Mouse (Mus musculus): ENCODE measurements around the gene AC109138.7. TPM values are rescaled to one million over a fixed set of nuclear protein-coding genes. Genes with fewer than 3 reads are reported as not detected.

AC109138.7 gene
- total and polyA plus RNA-seq, 3 experiments: not detected

- H3K27ac ChIP-seq: peak overlapping the region; percentile 59; the same call in 1 of the 2 replicates
- no peaks in the 10 kb centered on the region for H3K36me3 ChIP-seq (ENCODE audit: control insufficient read depth, insufficient read depth, low read length)
- H3K27me3 ChIP-seq (ENCODE audit: control insufficient read depth, insufficient read depth, low read length): no peaks in the 10 kb centered on the region
- no peak overlapping the region for H3K9ac ChIP-seq (ENCODE audit: low read depth, low read length)
- peaks cover 10% of the 10 kb centered on the region for H3K4me1 ChIP-seq (ENCODE audit: control insufficient read depth, insufficient read depth, low read length)
- no peak for TF ChIP-seq EP300 (IDR thresholded peaks at IDR 0.05; ENCODE audit: insufficient read depth, low read depth, low read length)
- no peak for TF ChIP-seq POLR2A (IDR thresholded peaks at IDR 0.05; ENCODE audit: insufficient read depth, low read depth, low read length)
- no peak for TF ChIP-seq CTCF (IDR thresholded peaks at IDR 0.05)
- H3K79me2 ChIP-seq (replicated peaks; ENCODE audit: control insufficient read depth, insufficient read depth, low read length): no peaks in the 10 kb centered on the region
- 80% methylated on average over 9 of the region's 9 CpGs for WGBS
- no peak overlapping the region for H3K4me3 ChIP-seq
- intact Hi-C loops (cut with DNase I): loop anchor here (2.0 to 5.0 kb wide), 4 partner anchors 59 to 212 kb away; partner anchors contain the start of gene Aip
- no peak for DNase-seq
Observed at GRCm38 (mm10) chr19:4229451-4230076, 15.4 kb downstream of the AC109138.7 start.

- H3K36me3 ChIP-seq (ENCODE audit: control insufficient read depth, insufficient read depth, low read length): no peaks in the 10 kb centered on the region
- intact Hi-C loops (cut with DNase I): no loop called here
- WGBS: 46% methylated on average over 8 of the region's 8 CpGs
- no peaks in the 10 kb centered on the region for H3K27me3 ChIP-seq (ENCODE audit: control insufficient read depth, insufficient read depth, low read length)
- DNase-seq: peak in 1 of 2 experiments; percentile 41
- no peaks in the 10 kb centered on the region for H3K79me2 ChIP-seq (replicated peaks; ENCODE audit: control insufficient read depth, insufficient read depth, low read length)
- H3K27ac ChIP-seq: peak overlapping the region; percentile 59
- TF ChIP-seq CTCF (IDR thresholded peaks at IDR 0.05) (no peak), EP300 (IDR thresholded peaks at IDR 0.05; ENCODE audit: insufficient read depth, low read depth, low read length) (no peak), POLR2A (IDR thresholded peaks at IDR 0.05; ENCODE audit: insufficient read depth, low read depth, low read length) (no peak)
- H3K4me1 ChIP-seq (ENCODE audit: control insufficient read depth, insufficient read depth, low read length): peaks cover 10% of the 10 kb centered on the region
- no peak overlapping the region for H3K4me3 ChIP-seq
- H3K9ac ChIP-seq (ENCODE audit: low read depth, low read length): no peak overlapping the region
Observed at GRCm38 (mm10) chr19:4230415-4230814, 16.3 kb downstream of the AC109138.7 start.

GRCm38 (mm10) chr19:4231253-4232185 lies 17.4 kb downstream of the AC109138.7 start, which contains the start of gene Pold4:
Gene Pold4, plus strand, starts transcription at chr19:4231899.
- Histone ChIP-seq H3K4me1 (ENCODE audit: control insufficient read depth, insufficient read depth, low read length) (peaks cover 10% of the 10 kb centered on the region), H3K4me3 (peak within 1 kb of the TSS; percentile 68), H3K27ac (peak within 1 kb of the TSS; percentile 99), H3K27me3 (ENCODE audit: control insufficient read depth, insufficient read depth, low read length) (no peaks in the 10 kb centered on the region), H3K9ac (ENCODE audit: low read depth, low read length) (peak within 1 kb of the TSS; percentile 68), H3K36me3 (ENCODE audit: control insufficient read depth, insufficient read depth, low read length) (no peaks in the 10 kb centered on the region), H3K79me2 (replicated peaks; ENCODE audit: control insufficient read depth, insufficient read depth, low read length) (no peaks in the 10 kb centered on the region)
- intact Hi-C loops (cut with DNase I): no loop called here
- DNase-seq: peak; percentile 97 to 98
- no peak for TF ChIP-seq EP300 (IDR thresholded peaks at IDR 0.05; ENCODE audit: insufficient read depth, low read depth, low read length)
- no peak for TF ChIP-seq CTCF (IDR thresholded peaks at IDR 0.05)
- TF ChIP-seq POLR2A (IDR thresholded peaks at IDR 0.05; ENCODE audit: insufficient read depth, low read depth, low read length): peak; percentile 95
- WGBS: 2% methylated on average over 26 of the region's 26 CpGs

GRCm38 (mm10) chr19:4232186-4232572 lies 18.0 kb downstream of the AC109138.7 start:
- peak overlapping the region; percentile 68 for H3K4me3 ChIP-seq

GRCm38 (mm10) chr19:4232651-4233050 lies 18.5 kb downstream of the AC109138.7 start:
- WGBS: 79% methylated on average over 7 of the region's 7 CpGs
- H3K27ac ChIP-seq: peak overlapping the region; percentile 99
- no peak for TF ChIP-seq POLR2A (IDR thresholded peaks at IDR 0.05; ENCODE audit: insufficient read depth, low read depth, low read length)
- no peak for TF ChIP-seq CTCF (IDR thresholded peaks at IDR 0.05)
- no peak for TF ChIP-seq EP300 (IDR thresholded peaks at IDR 0.05; ENCODE audit: insufficient read depth, low read depth, low read length)
- no peak overlapping the region for H3K9ac ChIP-seq (ENCODE audit: low read depth, low read length)
- no peaks in the 10 kb centered on the region for H3K36me3 ChIP-seq (ENCODE audit: control insufficient read depth, insufficient read depth, low read length)
- H3K4me1 ChIP-seq (ENCODE audit: control insufficient read depth, insufficient read depth, low read length): peaks cover 10% of the 10 kb centered on the region
- peak overlapping the region; percentile 7; the same call in 1 of the 2 replicates for H3K4me3 ChIP-seq
- DNase-seq: no peak
- intact Hi-C loops (cut with DNase I): no loop called here
- H3K27me3 ChIP-seq (ENCODE audit: control insufficient read depth, insufficient read depth, low read length): no peaks in the 10 kb centered on the region
- H3K79me2 ChIP-seq (replicated peaks; ENCODE audit: control insufficient read depth, insufficient read depth, low read length): no peaks in the 10 kb centered on the region

More at GRCm38 (mm10) chr19:4232186-4232572, 18.0 kb downstream of the AC109138.7 start:
- WGBS: 0% methylated on average over 2 of the region's 2 CpGs
- Histone ChIP-seq H3K9ac (ENCODE audit: low read depth, low read length) (peak overlapping the region; percentile 68), H3K27me3 (ENCODE audit: control insufficient read depth, insufficient read depth, low read length) (no peaks in the 10 kb centered on the region), H3K4me1 (ENCODE audit: control insufficient read depth, insufficient read depth, low read length) (peaks cover 10% of the 10 kb centered on the region), H3K36me3 (ENCODE audit: control insufficient read depth, insufficient read depth, low read length) (no peaks in the 10 kb centered on the region), H3K27ac (peak overlapping the region; percentile 99), H3K79me2 (replicated peaks; ENCODE audit: control insufficient read depth, insufficient read depth, low read length) (no peaks in the 10 kb centered on the region)
- no peak for DNase-seq
- no peak for TF ChIP-seq EP300 (IDR thresholded peaks at IDR 0.05; ENCODE audit: insufficient read depth, low read depth, low read length)
- intact Hi-C loops (cut with DNase I): no loop called here
